Mouse (Mus musculus) liver, postnatal 0 days (tissue): ENCODE measurements around the gene Fam81b.

Experiments
- CTCF ChIP-seq: sonication (generic); IDR thresholded peaks from 2 replicates; pipeline ENCODE4 v1.5.1; 2016; ENCODE audit warnings: antibody characterized with exemption, low read depth
- EP300 ChIP-seq: IDR thresholded peaks from 2 replicates; pipeline ENCODE4 v1.6.1; 2016; ENCODE audit warnings: antibody characterized with exemption, low read depth, mild to moderate bottlenecking

DNA sequence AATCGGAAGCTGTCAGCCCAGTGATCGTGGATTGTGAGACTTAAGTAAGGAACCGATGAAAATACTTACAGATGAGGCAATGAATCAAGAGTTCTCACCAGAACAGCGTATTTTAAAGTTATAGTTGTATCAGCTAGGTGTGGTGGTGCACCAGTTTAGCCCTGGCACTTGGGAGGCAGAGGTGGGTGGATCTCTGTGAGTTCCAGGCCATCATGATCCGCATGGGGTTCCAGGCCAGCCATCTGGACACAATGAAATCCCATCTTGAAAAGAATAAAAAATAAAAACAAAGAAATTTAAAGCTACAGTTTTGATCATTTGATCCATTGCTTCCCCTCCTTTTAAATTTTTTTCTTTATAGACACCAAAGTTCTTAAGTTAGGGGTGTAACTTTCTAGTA, 117.2 kb downstream of the Fam81b start:
- no peak for TF ChIP-seq CTCF
- no peak for TF ChIP-seq EP300
